In the genomic region with DNA sequence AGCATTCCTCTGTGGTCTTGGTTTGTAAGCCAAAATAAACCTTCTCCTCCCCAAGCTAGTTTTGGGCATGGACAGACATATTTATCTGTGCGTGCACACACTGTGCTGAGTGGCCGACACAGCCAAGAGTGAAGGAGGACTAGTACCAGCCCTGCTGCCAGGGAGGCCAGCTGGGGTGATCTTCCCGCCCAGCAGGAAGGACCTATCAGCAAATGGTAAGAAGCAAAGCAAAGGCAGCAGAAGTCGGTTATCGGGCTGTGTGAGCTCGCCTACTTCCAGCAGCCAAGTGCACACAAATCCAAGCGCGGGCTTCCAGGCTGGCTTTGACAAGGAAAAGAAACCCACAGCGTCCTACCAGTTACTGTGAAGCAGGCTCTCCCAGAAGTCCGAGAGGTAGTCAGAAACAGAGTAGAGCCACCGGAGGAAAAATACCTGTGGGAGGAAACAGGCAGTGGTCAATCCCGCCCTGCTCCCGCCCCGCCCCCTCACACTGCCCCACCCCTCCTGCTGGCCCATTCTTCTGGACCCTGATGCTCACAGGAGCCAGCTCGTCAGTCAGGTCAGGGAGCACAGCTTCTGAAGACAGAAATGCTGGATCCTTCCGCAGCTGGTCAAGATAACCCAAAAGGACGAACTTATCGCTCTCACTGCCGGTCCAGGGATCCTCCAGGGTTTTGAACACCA, we compare ENCODE assay signal across 8 mouse cellular contexts. TPM values are rescaled to one million over a fixed set of nuclear protein-coding genes. Genes with fewer than 3 reads are reported as not detected.
A peak's percentile ranks its signal among the peaks of the same experiment; 100 is the strongest.
DNase-seq lines count a peak whose midpoint lies in the region; ATAC-seq lines count a peak whose summit lies in the region.
"Had no signal": no experiment of that assay in that cellular context is flagged by ENCODE, and none has a peak within 500 bp of the region (broad histone marks: within the 10 kb centered on the region; RNA-seq: fewer than 3 reads in every experiment).

No protein-coding gene starts in this region.

- peak; percentile 93 for ATAC-seq in liver, embryonic 15.5 days (ENCODE audit: insufficient read depth)

- H3K4me3 ChIP-seq in liver, embryonic 15.5 days (replicated peaks): peak overlapping the region; percentile 52

- no peaks in the 10 kb centered on the region for H3K9me3 ChIP-seq in liver, embryonic 15.5 days (replicated peaks)

- H3K27me3 ChIP-seq in liver, embryonic 15.5 days: no peaks in the 10 kb centered on the region

- intact Hi-C loops in heart, postnatal 14 days (cut with DNase I): no loop called here

- peaks cover 74% of the 10 kb centered on the region for H3K4me1 ChIP-seq in liver, embryonic 15.5 days (replicated peaks)

- peak overlapping the region; percentile 70 for H3K4me2 ChIP-seq in liver, embryonic 15.5 days

- H3K36me3 ChIP-seq in liver, embryonic 15.5 days (replicated peaks): peaks cover 81% of the 10 kb centered on the region

- peak; percentile 51 for DNase-seq in spleen, adult 12 weeks (ENCODE audit: low spot score)
- no peak for DNase-seq in spleen, adult 18-20 months
- peak; percentile 84 to 90 for DNase-seq in cerebellum, postnatal 10 days
- peak; percentile 74 to 77 for DNase-seq in heart, postnatal 14 days
- DNase-seq in spleen, postnatal 36 days (ENCODE audit: low spot score in 2 of 2): peak; percentile 38 to 50
- no peak for DNase-seq in adrenal gland, postnatal 4 days (ENCODE audit: low spot score in 2 of 2)

- H3K9ac ChIP-seq in liver, embryonic 15.5 days: peak overlapping the region; percentile 47

- 37% methylated on average over 19 of the region's 19 CpGs for WGBS in liver, embryonic 15.5 days (ENCODE audit: insufficient replicate concordance)

- H3K27ac ChIP-seq in liver, embryonic 15.5 days (replicated peaks): peak overlapping the region; percentile 93

RNA-seq across cellular contexts. Expression of a gene that starts 21.0 kb away (rescaled TPM):
- total RNA-seq in heart, postnatal 14 days (2021): under 1 TPM; 0.72 to 0.98 TPM
- 20.5 and 26.2 TPM in 2 replicates for polyA plus RNA-seq in liver, embryonic 15.5 days (2015; fragmentation: Nextera tagmentation; extraction: Ambion mirVana)
- 10 to 100 TPM in 1 of 2 experiments, 1 to 10 TPM in 1; 4.9 to 13.6 TPM for total RNA-seq in adrenal gland, postnatal 4 days (2021)
- total RNA-seq: hematopoietic stem cell, adult 5-6 weeks had no signal

RNA-seq across cellular contexts. Expression of a gene that starts 23.2 kb away (rescaled TPM):
- 10 to 100 TPM; 18.4 to 18.5 TPM for total RNA-seq in heart, postnatal 14 days (2021)
- 2.0 and 2.2 TPM in 2 replicates for polyA plus RNA-seq in liver, embryonic 15.5 days (2015; fragmentation: Nextera tagmentation; extraction: Ambion mirVana)
- total RNA-seq in adrenal gland, postnatal 4 days (2021): 10 to 100 TPM; 19.8 to 20.1 TPM

RNA-seq across cellular contexts. Expression of a gene that starts 25.9 kb away (rescaled TPM):
- total RNA-seq in heart, postnatal 14 days (2021): 1 to 10 TPM; 7.7 to 9.5 TPM
- polyA plus RNA-seq in liver, embryonic 15.5 days (2015; fragmentation: Nextera tagmentation; extraction: Ambion mirVana): 9.7 and 9.9 TPM in 2 replicates
- total RNA-seq in adrenal gland, postnatal 4 days (2021): 10 to 100 TPM; 31.5 to 32.4 TPM

RNA-seq across cellular contexts. Expression of a gene that starts 44.3 kb away (rescaled TPM):
- 10 to 100 TPM; 39.0 to 40.4 TPM for total RNA-seq in heart, postnatal 14 days (2021)
- 14.8 and 17.2 TPM in 2 replicates for polyA plus RNA-seq in liver, embryonic 15.5 days (2015; fragmentation: Nextera tagmentation; extraction: Ambion mirVana)
- 10 to 100 TPM; 51.8 to 56.0 TPM for total RNA-seq in adrenal gland, postnatal 4 days (2021)

RNA-seq across cellular contexts. Expression of a gene that starts 58.5 kb away (rescaled TPM):
- not detected for total RNA-seq in heart, postnatal 14 days (2021)
- polyA plus RNA-seq in liver, embryonic 15.5 days (2015; fragmentation: Nextera tagmentation; extraction: Ambion mirVana): 0.14 and 3.3 TPM in 2 replicates
- 1,000 to 10,000 TPM in 1 of 2 experiments, under 1 TPM in 1; 0.56 to 1,571 TPM for total RNA-seq in adrenal gland, postnatal 4 days (2021)
- total RNA-seq: hematopoietic stem cell, adult 5-6 weeks had no signal

Comparison
In these comparisons a context has a peak if more than half of its experiments do, and no peak if none do; other contexts are left out.
1. DNase-seq: peak in spleen, adult 12 weeks (single experiment), cerebellum, postnatal 10 days (2 of 2), heart, postnatal 14 days (2 of 2) and spleen, postnatal 36 days (2 of 2); none in spleen, adult 18-20 months (0 of 2) and adrenal gland, postnatal 4 days (0 of 2).